Mouse (Mus musculus): Measurements from ENCODE around the gene Klf12.

Klf12 gene

GRCm38 (mm10) chr14:100132479-100132878, 152.0 kb downstream of the Klf12 start:
- DNase-seq = no peak

DNA sequence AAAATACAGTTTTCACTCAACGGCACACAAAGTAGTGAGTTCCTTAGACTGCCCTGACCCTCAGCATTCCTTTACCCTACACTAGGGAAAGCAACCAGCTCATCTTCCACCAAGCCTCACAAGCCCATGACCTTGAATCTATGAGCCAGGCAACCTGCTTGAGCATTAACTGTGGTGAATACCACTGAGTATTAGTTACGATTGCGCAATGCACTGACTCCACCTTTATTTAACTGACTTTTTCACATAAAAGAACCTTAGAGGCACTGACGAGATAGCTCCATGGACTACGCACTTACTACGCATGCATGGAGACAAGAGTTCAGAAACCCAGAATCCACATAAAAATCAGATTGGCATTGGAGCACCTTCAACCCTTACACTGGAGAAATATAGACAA, 158.4 kb downstream of the Klf12 start:
- no peak for DNase-seq

DNA sequence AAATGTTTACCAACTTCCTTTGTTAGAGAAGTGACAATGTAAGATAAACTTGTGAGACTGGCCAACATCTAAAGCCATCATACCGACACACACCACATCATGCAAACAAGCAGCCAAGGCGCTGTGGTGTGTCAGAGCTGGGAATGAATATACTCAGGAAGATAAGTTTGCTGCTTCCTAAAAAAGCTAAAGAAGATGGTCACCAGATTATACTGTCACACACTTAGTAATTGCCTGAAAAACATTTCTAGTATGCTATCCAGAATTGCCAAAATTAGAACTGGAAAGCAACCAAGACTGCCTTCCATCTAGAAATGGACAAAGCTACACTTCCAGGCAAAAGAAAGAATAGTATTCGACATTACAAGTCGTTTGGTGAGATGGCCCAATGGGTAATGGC, 163.4 kb downstream of the Klf12 start:
- DNase-seq = no peak

- no peak for DNase-seq
Measured at GRCm38 (mm10) chr14:100119866-100120265, 164.6 kb downstream of the Klf12 start.

GRCm38 (mm10) chr14:100113419-100113818, 171.1 kb downstream of the Klf12 start:
- DNase-seq = no peak

DNA sequence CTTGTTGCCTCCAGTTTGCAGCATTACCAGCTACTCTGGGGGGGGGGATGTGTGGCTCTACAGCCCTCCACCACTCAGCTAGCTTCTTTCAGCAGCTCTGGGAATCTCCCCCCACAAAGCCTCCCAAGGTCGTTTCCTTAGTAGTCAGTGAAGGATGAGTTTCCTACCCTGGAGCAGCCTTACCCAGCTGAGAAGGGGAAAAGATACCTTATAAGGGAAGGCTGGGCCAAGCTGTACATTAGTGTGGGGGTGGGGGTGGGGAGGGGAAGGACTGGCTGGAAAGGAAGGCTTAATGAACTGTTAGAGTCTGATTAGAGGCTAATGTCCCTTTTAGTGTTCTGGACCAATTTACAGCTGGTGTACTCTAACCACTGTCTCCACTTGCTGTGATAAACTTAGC, 172.7 kb downstream of the Klf12 start:
- no peak for DNase-seq

GRCm38 (mm10) chr14:100109563-100109962, 174.9 kb downstream of the Klf12 start:
- no peak for DNase-seq

GRCm38 (mm10) chr14:100105570-100105969, 178.9 kb downstream of the Klf12 start:
- DNase-seq = no peak

GRCm38 (mm10) chr14:100104818-100105217, 179.7 kb downstream of the Klf12 start:
- no peak for DNase-seq

GRCm38 (mm10) chr14:100103818-100104217, 180.7 kb downstream of the Klf12 start:
- no peak for DNase-seq

DNA sequence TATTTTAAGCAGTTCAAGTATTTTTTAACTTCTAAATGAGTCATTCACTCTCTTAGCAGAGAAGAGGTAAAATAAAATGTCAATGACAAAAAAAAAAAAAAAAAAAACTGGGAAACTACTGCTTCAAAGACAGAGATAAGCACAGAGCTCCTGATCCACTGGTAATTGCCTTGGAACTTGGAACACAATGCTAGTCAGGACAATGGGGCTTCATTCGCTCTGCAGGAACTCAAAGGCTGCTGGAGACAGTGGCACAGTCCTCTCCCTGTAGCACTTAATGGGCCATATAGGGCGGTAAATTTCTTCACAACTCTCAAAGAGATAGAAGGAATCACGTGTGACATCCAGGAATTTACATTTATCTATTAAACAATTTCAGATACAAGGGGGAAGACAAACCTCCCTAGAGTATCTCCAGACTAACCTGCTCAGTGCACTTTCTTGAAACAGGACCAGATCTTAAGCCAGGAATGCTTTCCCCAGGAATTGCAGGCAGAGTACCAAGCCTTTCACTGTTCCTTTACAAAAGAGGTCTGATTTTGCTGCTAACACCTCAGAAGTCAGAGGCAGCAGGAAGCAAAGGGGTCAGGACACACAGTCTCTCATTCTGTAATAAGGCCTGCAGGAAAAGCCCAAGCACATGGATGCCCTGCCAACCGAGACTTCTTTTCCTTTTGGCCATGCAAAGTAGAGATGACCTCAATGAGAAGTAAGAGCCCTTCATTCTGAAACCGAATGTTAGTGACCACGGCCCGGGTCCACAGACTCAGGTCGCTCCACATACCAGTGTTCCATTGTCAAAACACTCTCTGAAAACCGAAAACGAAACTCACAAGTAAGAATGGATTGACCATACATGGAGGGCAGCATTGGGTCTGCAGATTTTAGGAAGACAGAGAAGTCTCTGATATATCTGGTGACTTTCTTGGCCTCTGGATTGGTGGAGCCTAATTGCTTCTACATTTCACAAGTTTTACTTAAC, 187.0 kb downstream of the Klf12 start:
- no peak for DNase-seq

- DNase-seq = no peak
Measured at GRCm38 (mm10) chr14:100095730-100096129, 188.7 kb downstream of the Klf12 start.

DNA sequence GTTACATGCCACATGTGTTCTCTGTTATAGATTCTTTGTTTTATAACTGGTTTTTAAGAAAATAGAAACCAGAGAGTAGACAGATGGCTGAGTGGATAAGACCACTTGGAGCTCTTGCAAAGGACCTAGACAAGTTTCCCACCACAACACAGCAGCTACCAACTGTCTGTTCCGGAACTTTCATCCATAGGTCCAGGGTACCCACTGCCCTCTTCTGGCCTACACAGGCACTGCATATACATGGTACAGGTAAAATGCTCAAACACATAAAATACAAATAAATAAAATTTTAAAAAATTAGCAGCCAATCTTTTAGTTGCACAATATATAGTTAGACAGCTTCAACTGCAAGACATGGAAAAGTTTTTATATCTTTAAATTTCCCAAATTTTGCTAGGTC, 194.0 kb downstream of the Klf12 start:
- peak in 1 of 2 experiments; percentile 33 for DNase-seq

DNA sequence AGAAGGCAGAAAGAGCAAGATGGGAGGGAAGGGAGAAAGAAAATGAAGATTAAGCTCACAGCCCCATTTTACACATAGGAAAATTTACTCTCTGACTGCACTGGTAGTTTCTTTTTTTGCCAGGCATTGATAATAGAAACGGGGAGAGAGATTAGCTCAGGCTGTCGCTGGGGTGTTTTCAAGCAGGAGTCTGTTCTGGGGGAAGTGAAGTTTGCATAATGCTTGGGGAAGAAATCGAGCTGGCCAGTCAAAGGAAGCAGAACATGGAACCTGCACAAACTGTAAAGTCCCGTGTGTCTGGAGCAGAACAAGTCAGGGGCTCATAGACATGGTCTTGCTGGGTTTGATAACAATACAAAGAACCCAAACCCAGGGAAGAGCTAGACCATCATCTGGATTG, 204.9 kb downstream of the Klf12 start:
- DNase-seq = no peak

GRCm38 (mm10) chr14:100072431-100073195, 211.9 kb downstream of the Klf12 start:
- DNase-seq = no peak

- DNase-seq = no peak
Measured at GRCm38 (mm10) chr14:100069543-100070090, 214.9 kb downstream of the Klf12 start.

DNA sequence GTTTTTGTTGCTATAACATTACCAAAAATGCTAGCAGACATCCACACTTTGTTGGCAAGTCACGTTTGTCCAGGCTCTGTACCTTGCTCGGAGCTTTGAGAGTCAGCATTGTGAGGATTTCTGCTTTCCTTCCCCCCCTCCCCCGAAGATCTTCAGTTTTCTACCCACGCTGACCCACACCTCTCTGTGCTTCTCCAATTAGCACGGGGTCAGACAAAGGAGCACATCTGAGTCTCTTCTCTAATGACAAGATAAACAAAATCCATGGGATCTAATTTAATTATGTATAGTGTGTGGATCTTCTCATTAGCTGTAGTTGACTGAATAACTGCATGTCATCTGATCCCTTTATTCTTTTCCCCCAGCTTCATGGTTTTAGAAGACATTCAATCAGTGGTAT, 215.8 kb downstream of the Klf12 start:
- no peak for DNase-seq

DNA sequence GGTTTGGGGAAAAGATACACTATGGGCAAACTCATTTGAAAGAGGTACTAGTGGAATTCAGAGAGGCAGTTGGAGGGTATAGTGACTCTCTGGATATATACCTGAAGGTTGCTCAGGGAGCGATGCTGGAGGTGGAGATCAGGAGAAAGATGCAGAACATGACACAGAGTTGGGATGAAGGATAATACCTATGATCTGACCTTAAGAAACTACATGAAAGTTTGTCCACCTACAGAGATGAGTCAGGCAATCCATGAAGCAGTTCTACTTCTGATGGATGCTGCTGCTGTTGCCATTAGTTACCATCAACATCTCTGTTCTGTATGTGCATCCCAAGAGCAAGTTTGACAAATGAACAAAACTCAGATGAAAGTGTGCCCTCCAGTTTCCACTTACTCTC, 222.0 kb downstream of the Klf12 start:
- no peak for DNase-seq

DNA sequence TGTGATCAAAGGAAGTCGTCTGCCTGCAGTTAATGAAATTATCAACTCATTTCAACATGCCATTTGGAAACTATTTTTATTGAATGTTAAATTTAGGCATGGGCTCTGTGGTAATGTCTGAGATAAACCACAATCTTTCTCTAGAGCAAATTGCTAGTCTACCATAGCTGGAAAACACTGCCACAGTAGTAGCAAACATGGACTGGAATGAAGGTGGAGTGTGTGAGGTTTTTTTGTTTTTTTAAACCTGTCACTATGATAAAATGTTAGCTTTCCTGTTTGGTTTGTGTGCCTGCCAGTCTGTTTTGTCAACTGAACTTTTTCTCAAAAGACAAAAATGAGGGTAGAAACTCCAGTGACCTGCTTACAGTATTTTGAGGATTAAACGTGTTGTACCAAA, 230.3 kb downstream of the Klf12 start:
- DNase-seq = no peak

DNA sequence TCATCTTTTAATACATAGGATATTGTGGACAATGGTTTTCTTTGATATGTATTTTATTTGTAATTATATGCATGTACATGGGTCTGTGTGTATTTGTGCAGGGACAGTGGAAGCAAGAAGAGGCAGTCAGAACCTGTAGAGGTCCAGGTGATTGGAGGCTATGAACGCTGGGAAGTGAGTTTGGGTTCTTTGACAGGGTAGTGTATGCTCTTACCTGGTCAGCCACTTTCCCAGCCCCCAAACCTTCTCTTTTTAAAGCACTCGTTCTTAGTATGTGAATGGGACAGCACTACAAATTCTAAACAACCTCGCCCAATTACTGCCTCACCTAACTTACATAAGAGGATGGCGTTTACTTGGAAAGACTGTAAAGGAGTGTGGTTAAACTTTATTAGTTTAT, 231.0 kb downstream of the Klf12 start:
- no peak for DNase-seq

GRCm38 (mm10) chr14:100052876-100053275, 231.6 kb downstream of the Klf12 start:
- DNase-seq = peak; percentile 35 to 71

DNA sequence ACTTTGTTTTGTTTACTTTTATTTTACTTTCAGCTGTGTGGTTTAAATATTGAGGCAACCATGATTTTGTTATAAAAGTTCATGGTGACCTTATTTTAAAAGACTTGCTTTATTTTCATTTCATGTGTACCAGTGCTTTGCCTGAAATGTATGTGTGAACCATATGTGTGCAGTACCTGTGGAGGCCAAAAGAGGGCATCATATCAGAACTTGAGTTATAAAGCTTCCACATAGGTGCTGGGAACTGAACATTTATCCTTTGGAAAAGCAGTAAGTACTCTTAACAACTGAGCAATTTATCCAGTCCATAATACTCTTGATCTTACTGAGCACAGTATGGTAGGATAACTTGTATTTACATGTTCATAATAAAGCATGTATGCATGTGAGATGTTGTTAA, 239.0 kb downstream of the Klf12 start:
- DNase-seq = no peak

GRCm38 (mm10) chr14:100041823-100042222, 242.7 kb downstream of the Klf12 start:
- DNase-seq = no peak

DNA sequence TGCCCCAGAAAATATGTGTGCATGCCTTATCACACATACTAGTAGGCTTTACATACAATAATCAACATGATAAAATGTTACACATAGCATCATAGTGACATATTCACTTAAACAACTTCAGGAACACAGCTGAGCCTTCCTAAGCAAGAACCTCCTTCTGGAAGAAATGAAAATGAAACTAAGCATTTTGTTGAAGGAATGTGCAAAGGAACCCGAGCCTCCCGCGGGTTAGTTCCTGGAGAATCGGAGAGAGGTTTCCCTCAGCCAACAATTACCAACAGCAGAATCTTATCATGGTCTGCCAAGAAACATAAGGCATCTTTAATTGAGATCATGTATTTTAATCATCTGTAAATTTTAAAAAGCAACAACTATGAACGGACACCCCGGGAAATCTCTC, 257.8 kb downstream of the Klf12 start:
- peak in 1 of 2 experiments; percentile 8 for DNase-seq

Measured in kidney, postnatal 25 days (tissue).